Mouse (Mus musculus) gastrocnemius, postnatal 14 days (tissue): ENCODE data around the gene Prps2. TPM values are rescaled to one million over a fixed set of nuclear protein-coding genes. Genes with fewer than 3 reads are reported as not detected.
"Not testable (repeated sequence)": the region's sequence is repeated elsewhere in the genome, so short reads cannot be mapped to it uniquely, and the experiment has no call there.

ENCODE experiments used
- DNase-seq: peaks from one replicate; pipeline ENCODE4 v3.0.0; 2021; ENCODE audit warnings: mixed read lengths
- intact Hi-C: fragments of 180-260 bp; cut with DNase I; formaldehyde crosslinking; loops from one replicate; pipeline ENCODE4 v1.15.1; 2025; ENCODE audit warnings: low total_unique reads
- total RNA-seq, 2 experiments: library from RNA; stranded (reverse); gene quantifications; 2 replicates each; pipeline ENCODE4 v1.2.3; 2021

Prps2 gene
- total RNA-seq, 2 experiments from 2014 or later: 2.3 to 3.5 TPM

DNA sequence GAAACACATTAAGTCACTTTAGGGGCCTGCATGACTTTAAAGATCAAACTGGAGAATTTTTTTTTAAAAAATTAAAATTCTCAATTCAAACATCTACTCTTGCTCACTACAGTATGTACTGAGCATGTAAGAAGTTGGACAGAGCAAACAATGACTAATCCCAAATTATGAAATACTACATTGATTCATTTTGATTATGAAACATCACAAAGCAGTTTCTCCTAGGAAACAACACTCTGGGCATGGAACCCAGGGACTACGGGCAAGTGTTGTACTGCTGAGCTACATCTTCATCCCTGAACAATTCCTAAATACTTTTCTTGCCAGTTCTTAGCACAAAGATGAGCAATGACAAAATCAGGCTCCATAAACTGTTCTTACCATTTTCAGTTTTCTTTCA is 52.9 kb downstream of the Prps2 start:
- intact Hi-C loops: no loop called here
- no peak for DNase-seq

- intact Hi-C loops: no loop called here
- DNase-seq: peak; percentile 5
Measured at GRCm38 (mm10) chrX:167329098-167329497, 53.5 kb downstream of the Prps2 start.

DNA sequence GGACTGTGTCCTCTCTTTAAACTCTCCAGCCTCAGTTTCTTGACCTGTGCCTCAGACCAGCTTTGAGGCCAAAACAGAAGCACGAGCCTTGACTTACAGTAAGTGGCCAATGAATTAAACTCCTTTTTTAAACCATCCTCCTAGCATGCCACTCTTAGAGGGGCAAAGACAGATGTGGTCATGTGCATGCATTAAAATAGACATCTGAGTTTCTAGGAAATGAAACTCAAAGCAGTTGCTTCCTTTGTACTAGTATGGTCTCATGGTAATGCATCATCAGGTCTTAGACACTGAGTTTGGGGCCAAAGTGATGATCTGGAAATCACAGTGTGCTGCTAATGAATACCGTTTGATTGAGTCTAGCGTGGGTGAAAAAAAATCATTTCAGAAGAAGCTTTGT is 54.0 kb downstream of the Prps2 start:
- intact Hi-C loops: no loop called here
- DNase-seq: no peak

- no peak for DNase-seq
- intact Hi-C loops: no loop called here
Measured at GRCm38 (mm10) chrX:167323742-167324141, 58.8 kb downstream of the Prps2 start.

DNA sequence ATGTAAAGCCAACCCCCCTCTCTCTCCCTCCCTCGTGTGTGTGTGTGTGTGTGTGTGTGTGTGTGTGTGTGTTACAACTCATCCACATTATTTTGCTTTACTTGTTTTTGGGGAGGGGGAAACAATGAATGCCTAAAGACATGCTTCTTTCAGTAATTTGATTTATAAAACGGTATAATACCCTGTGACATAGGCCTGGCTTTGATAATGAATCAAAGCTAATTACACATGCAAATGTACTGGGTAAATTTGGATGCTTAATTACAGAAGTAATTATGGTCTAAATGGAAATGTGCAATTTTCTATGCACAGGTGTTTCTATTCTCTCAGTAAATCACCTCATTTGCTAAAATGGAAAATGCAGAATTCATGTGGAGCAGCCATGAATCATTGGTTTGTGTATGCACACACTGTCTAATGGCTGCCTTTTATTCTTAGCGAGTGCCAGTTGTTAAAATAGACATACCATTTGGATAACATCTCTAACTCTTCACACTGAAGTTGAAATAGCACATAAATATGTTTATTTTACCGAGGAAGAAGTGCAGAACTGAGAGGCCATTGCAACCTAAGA is 61.2 kb downstream of the Prps2 start:
- DNase-seq: no peak
- intact Hi-C loops: no loop called here

DNA sequence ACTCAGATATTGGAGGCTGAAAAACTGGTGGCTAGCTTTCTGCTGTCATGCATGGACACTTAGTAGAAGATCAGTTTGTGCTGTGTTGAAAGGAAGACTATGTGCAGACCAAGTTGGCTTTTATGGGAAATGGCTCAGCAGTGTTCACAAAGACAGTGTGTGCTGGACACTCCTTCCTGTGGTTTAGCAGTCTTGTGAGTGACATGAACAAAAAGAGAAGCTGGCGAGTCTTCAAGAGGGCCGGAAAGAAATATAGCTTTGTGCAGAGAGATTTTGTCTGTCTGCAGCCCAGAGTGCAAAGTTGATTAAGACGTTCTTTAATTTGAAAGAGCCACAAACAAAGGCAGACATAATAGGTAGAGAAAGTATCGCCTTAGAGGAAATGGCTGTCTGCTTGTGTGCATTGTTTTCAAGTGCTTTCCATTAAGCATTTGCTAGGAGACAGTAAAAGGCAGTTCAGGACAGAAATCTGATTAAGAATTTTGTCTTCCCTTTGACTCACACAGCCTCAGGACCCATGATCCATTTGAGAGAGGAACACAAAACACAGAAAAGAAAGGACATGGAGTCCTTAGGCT is 63.6 kb downstream of the Prps2 start:
- no peak for DNase-seq
- intact Hi-C loops: no loop called here

GRCm38 (mm10) chrX:167315766-167316165 is 66.8 kb downstream of the Prps2 start:
- DNase-seq: no peak
- intact Hi-C loops: no loop called here

GRCm38 (mm10) chrX:167315093-167315726 is 67.3 kb downstream of the Prps2 start:
- no peak for DNase-seq
- intact Hi-C loops: no loop called here

- DNase-seq, intact Hi-C loops: not testable (repeated sequence)
Measured at GRCm38 (mm10) chrX:167302061-167302460, 80.5 kb downstream of the Prps2 start.

Other genes starting within 250 kb of the Prps2 start
- 100 to 1,000 TPM; 342 to 412 TPM for gene Tmsb4x, start 173.4 kb downstream of the Prps2 start, total RNA-seq
- under 1 TPM; 0.45 to 0.95 TPM for gene Tlr8, start 118.4 kb downstream of the Prps2 start, total RNA-seq
- gene Tlr7, start 52.2 kb downstream of the Prps2 start, total RNA-seq: 1 to 10 TPM in 1 of 2 experiments, under 1 TPM in 1; 0.86 to 1.9 TPM